Mouse (Mus musculus) urinary bladder, postnatal 4 days (tissue): Measurements from ENCODE around the gene Mael.

Source experiments
- DNase-seq, 2 experiments: peaks; one replicate each; pipeline ENCODE4 v3.0.0; 2021 to 2022; ENCODE audit warnings: low spot score in 2 of 2

Gene Mael

GRCm38 (mm10) chr1:166154162-166155112 lies 84.1 kb downstream of the Mael start:
- peak; percentile 44 to 75 for DNase-seq

DNA sequence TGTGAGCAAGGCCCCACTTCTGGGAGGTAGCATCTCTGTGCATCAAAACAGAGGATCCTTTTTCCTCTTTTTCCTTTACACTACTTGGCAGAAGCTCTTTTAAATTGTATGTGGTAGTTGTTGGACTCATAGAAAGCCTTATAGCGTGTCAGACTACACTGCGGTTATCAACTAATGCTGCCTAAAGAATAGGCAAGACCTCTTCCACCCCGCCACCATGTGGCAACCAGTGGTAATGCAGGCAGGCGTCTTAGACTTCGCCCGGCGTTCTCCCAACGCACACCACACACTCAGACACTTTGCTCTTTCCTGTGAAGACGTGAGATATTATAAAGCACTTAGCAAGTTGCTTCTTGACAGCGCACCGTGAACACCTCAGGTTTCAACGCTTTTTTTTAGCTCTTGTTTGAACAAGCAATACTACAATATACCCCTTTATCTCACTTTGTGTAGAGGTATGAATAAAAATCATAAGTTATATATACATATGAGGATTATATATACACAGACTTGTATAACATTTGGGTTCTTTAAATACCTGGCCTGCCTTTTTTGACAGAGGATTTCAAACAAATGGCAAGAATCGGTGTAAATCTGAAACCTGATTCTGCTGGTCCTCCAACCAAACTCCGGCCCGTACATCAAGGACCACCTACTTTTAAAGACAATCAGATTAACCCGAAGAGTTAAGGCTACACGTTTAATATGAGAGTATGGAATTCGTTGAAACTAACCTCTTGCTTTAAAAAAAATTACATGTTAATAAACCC lies 85.0 kb downstream of the Mael start:
- peak; percentile 66 to 94 for DNase-seq

- DNase-seq = no peak
Measured at GRCm38 (mm10) chr1:166152034-166152433, 86.5 kb downstream of the Mael start.

GRCm38 (mm10) chr1:166151341-166151740 lies 87.2 kb downstream of the Mael start:
- no peak for DNase-seq
